Mouse (Mus musculus) hematopoietic stem cell, adult 5-6 weeks (primary cell): Measurements from ENCODE around the gene Gcsam. TPM values are rescaled to one million over a fixed set of nuclear protein-coding genes. Genes with fewer than 3 reads are reported as not detected.
A peak's percentile ranks its signal among the peaks of the same experiment; 100 is the strongest.

Experiments used
- ATAC-seq, 2 experiments: fragments of 125-278 bp in 1 of 2; replicated peaks in 1 of 2; 2 replicates each; pipeline ENCODE4 v1.8.0; 2016 to 2017; ENCODE audit warnings: inconsistent platforms in 2 of 2, mild to moderate bottlenecking in 2 of 2, moderate number of reproducible peaks in 2 of 2, low read depth in 1 of 2, moderate TSS enrichment in 1 of 2; ENCODE audit not compliant: low FRiP score in 2 of 2, poor library complexity in 2 of 2, severe bottlenecking in 2 of 2, insufficient read depth in 1 of 2, low TSS enrichment in 1 of 2
- total RNA-seq: library from RNA; stranded (forward); fragments of 172-1452, 232-1000 nt; gene quantifications from 2 replicates; pipeline ENCODE4 v1.2.3, GENCODE M21; 2017

Gene Gcsam
- total RNA-seq, 1 experiment from 2014 or later, result 4.2 TPM

- ATAC-seq, result no peak
Observed at GRCm38 (mm10) chr16:45635826-45636225, 25.6 kb downstream of the Gcsam start.

DNA sequence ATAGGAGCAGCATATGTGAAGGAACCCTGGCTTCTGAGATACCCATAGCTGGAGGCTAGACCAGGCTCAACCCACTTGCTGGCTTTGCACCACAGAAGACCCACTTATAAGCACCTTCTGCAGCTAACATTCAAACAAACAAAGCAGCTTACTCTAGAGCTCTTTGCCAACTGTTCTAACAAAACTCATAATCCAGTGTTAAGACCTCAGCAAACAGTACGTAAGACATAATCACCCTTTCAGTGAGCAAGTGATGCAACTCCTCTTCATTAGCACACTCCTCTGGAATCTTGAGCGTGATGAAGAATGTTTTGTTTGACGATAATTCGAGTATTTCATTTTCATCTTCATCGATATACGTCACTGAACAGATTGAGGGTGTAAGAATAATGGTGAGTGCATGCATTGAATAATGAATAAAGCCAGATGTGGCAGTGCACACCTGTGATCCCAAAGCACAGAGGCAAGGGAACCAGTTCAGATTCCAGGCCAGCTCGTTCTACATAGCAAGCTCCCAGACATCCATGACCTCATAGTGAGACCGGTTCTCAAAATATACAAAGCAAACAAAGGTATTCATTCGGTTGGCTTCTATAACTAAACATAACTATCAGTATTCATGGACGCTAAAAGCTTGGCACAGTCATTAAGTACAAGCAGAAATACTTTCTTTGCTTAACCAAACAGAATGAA, 30.0 kb downstream of the Gcsam start:
- ATAC-seq, result no peak

DNA sequence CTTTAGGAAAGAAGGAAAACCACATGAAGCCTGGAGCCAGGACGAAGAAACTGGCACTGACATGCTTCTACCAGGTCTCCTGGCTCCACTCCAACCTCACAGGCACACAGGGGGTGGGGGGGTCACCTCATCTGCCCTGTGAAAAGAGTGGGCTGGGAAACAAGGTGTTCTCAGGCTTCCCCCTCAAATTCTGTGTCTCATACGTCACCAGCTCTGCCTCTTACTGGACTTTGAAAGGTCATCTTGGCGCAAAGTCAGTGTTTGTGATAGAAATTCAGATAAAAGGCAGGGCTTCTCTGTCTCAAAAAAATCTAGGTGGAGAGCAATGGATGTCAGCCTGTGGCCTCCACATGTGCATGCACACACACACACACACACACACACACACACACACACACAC, 31.1 kb downstream of the Gcsam start:
- ATAC-seq, result no peak

GRCm38 (mm10) chr16:45643944-45644343, 33.8 kb downstream of the Gcsam start:
- ATAC-seq, result no peak

GRCm38 (mm10) chr16:45644380-45644779, 34.2 kb downstream of the Gcsam start:
- peak; percentile 32 to 37; a peak in 2 of 4 replicates for ATAC-seq

DNA sequence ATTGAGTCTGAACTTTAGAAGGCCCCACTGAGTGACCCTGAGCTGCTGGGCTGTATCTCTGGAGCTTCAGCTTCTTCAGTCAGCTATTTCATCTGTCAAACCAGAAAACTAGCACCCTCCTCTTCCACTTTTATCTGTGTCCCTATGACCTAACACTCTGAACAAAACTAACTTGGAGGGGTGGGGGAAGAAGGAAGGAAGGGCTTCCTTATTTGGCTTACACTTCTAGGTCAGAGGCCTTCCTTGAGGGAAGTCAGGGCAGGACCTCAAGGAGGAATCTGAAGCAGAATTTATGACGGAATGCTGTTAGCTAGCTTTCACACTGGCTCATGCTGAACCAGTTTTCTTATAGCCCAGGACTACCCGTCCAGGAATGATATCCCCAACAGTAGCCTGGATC, 41.3 kb downstream of the Gcsam start:
- ATAC-seq, result 0 out of 4 replicates have a peak, but pooled peaks of 1 of the 2 experiments have one; percentile 6

DNA sequence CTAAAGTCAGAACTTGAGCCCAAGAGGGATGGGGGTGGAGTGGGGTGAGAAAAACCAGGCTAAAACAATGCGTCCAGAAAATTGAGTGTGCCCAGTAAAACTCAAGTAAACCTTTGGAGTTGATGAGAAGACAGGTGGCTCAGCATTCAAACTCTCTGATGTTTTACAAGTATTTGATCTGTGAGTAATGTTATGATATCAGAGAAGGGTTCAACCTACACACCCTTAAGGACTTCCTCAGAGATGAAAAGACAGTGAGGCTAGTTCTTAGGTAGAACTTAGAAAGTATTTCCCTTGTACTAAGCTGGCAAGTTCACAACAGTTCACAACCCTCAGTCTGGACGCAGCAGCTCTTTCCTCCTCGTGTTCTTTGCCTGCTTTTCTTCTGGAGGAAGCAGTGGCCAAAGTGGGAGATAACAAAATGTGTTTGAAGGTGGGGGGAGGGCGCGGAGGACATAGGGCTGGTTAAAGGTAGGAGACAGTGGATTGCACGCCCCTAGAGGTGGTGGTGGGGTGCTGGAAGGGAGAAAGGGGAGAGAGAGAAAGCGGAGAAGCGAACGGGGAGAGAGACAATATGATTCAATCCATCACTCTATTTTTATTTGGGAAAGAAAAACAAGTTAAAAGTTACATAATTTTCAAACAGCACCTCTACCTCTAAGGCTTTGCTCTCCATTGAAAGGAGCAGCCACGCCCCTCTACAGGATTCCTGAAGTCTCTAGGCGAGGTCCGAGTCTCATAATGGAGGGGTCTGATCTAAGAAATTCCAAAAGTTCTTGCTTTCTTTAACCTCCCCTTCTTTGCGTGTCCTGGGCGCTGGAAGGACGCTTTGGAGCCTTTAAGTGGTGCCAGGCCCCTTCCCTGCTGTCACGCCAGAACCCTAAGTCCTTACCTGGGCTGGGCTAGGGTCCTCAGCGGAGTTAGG, 43.1 kb downstream of the Gcsam start:
- peak; percentile 41 to 48; a peak in 2 of 4 replicates for ATAC-seq

DNA sequence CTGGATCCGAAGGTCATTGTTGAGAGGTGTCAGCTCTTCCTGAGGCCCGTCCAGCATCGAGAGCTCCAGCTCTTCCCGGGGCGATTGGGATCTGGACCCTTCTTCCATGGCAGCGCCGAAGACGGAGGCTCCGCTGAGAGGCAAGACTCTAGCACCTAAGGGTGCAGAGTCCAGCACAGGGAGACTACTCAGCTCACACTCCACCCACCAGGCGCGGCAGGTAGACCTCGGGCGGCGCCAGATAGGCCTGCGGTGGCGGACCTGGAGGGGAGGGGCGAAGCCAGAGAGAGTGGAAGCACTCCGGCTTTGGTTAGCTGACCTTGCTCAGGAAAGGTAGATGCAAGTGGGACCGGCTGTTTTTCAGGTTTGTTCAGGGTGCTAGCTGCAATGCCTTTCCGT, 43.8 kb downstream of the Gcsam start, which contains the start of gene BC016579:
Gene BC016579 (minus strand): TSS at position 135 of the 399 bp plus-strand sequence.
- ATAC-seq, result peak; percentile 72 to 75

DNA sequence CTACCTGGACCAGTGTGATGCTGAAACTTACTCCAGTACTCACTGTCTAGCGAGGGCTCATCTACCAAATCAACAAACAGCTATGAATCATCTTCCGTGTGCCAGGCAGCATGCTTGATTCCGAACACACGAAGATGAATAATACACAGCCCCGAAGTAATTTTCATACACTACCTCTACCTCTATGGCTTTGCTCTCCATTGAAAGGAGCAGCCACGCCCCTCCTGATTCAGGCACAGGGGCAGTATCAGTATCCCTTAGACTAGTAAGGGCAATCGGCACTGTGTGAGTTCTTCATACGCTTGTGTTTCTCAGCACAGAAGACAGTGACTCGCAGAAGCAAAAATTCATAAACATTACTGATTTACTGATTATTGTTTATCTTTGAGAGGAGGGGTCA, 44.3 kb downstream of the Gcsam start:
- no peak for ATAC-seq

GRCm38 (mm10) chr16:45657574-45658159, 47.5 kb downstream of the Gcsam start:
- peak; percentile 26 to 37 for ATAC-seq

DNA sequence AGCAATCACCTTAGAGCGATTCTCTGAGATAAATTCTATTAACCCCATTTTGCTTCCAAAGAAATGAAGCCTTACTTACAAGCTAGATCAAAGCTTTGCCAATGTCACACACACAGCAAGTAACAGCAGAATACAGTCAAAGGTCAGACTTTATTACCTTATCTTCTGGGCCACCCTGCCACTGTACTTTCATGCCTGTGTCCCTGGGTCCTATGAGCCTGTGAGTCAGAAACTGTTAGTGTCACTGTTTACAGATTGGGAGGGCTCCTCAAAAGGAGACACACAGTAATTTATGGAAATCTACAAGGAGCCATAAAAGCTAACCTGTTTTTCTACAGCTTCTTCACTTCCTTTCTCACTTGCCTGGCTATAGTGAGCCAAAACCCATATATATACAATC, 48.1 kb downstream of the Gcsam start:
- no peak for ATAC-seq

DNA sequence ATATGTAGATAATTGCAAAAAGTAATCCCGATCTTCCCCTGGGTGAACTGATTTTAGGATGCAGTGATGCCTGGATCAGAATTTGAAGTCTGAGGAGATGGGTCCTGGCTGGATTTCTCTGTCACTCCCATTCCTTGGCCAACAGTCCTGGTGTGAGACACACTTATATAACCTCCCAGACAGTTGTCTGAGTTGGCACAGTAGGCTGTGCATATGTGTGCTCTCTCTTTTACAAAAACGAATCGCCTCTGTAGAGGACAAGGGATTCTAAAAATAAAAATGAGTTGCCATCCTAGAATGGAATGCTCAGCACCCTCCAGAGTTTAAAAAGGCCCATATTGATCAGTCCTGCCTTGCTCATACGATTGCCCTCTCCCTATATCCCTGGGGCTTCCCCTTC, 49.4 kb downstream of the Gcsam start:
- ATAC-seq, result no peak

DNA sequence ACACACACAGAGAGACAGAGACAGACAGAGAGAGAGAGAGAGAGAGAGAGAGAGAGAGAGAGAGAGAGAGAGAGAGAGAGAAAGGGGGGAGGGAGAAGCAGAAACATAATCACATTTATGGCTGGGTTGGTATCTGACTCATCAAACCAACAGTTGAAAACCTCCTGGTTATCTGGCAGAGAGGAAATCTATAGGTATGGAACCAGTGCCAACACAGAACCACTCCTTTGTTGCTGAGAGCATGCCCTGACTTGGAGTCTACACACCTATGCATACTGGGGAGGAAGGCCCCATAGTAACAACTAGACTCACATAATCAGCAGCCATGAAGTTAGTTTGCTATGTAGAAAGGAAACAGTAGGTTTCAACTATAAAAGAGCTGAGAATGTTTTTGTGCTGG, 52.2 kb downstream of the Gcsam start:
- no peak for ATAC-seq

- peak; percentile 92 to 93 for ATAC-seq
Observed at GRCm38 (mm10) chr16:45666136-45666535, 56.0 kb downstream of the Gcsam start.

- ATAC-seq, result peak; percentile 13 to 63; a peak in 3 of 4 replicates
Observed at GRCm38 (mm10) chr16:45668178-45668577, 58.0 kb downstream of the Gcsam start.

- ATAC-seq, result no peak
Observed at GRCm38 (mm10) chr16:45670005-45670404, 59.8 kb downstream of the Gcsam start.
